Mouse (Mus musculus) midbrain, embryonic 11.5 days (tissue): Measurements from ENCODE around the gene Rps29. TPM values are rescaled to one million over a fixed set of nuclear protein-coding genes. Genes with fewer than 3 reads are reported as not detected.

ENCODE experiments used
- ATAC-seq: fragments of 200-750 bp; cut with Nextera tagmentation; 2 replicates; pipeline ENCODE4 v1.8.0; 2017; ENCODE audit warnings: moderate TSS enrichment, moderate library complexity; ENCODE audit not compliant: low FRiP score
- DNase-seq: peaks from one replicate; pipeline ENCODE4 v3.0.0; 2015; ENCODE audit warnings: low spot score; ENCODE audit errors: missing footprints
- H3K27ac ChIP-seq: fragments of 300-500 bp; sonication (generic); 2 replicates; pipeline ENCODE4 v1.5.1; 2014; ENCODE audit warnings: low read depth, low read length
- H3K27me3 ChIP-seq: fragments of 300-500 bp; sonication (generic); 2 replicates; pipeline ENCODE4 v1.6.1; 2014; ENCODE audit warnings: mild to moderate bottlenecking, low read length, moderate library complexity, mixed read lengths; ENCODE audit not compliant: control insufficient read depth, insufficient read depth
- H3K36me3 ChIP-seq: fragments of 300-500 bp; sonication (generic); 2 replicates; pipeline ENCODE4 v1.6.1; 2014; ENCODE audit warnings: mild to moderate bottlenecking, low read length, moderate library complexity, mixed read lengths; ENCODE audit not compliant: control insufficient read depth, insufficient read depth
- H3K4me1 ChIP-seq: fragments of 300-500 bp; sonication (generic); 2 replicates; pipeline ENCODE4 v1.6.1; 2014; ENCODE audit warnings: low read length; ENCODE audit not compliant: control insufficient read depth, insufficient read depth
- H3K4me2 ChIP-seq: fragments of 300-500 bp; sonication (generic); 2 replicates; pipeline ENCODE4 v1.6.1; 2014; ENCODE audit warnings: mild to moderate bottlenecking, moderate library complexity
- H3K4me3 ChIP-seq: fragments of 300-500 bp; sonication (generic); 2 replicates; pipeline ENCODE4 v1.5.1; 2014; ENCODE audit warnings: low read depth, low read length
- H3K9ac ChIP-seq: fragments of 300-500 bp; sonication (generic); 2 replicates; pipeline ENCODE4 v1.6.1; 2014; ENCODE audit warnings: low read length
- H3K9me3 ChIP-seq: fragments of 300-500 bp; sonication (generic); 2 replicates; pipeline ENCODE4 v1.6.1; 2016; ENCODE audit warnings: low read length; ENCODE audit not compliant: control insufficient read depth
- WGBS: fragments of 180-500 bp; shearing (Covaris S2); extraction: QIAGEN DNeasy Blood & Tissue Kit; methylation state at CpG from one replicate; pipeline ENCODE4 v1.1.7; 2014; 5-methylcytosine and 5-hydroxymethylcytosine counted together
- polyA plus RNA-seq: library from polyadenylated mRNA; unstranded; fragments of >200 nt; fragmentation: Nextera tagmentation; extraction: Ambion mirVana; gene quantifications from 2 replicates; pipeline ENCODE4 v1.2.1, GENCODE M21; 2014

The Rps29 gene
- polyA plus RNA-seq, 1 experiment from 2014 or later, result 1,438 TPM

GRCm38 (mm10) chr12:69150049-69150448 is 8.9 kb downstream of the Rps29 start:
- Histone ChIP-seq H3K9me3 (no peaks in the 10 kb centered on the region), H3K4me1 (no peaks in the 10 kb centered on the region), H3K9ac (no peak overlapping the region), H3K27me3 (no peaks in the 10 kb centered on the region), H3K4me3 (no peak overlapping the region), H3K36me3 (no peaks in the 10 kb centered on the region), H3K4me2 (no peak overlapping the region), H3K27ac (no peak overlapping the region)
- DNase-seq (no peak), ATAC-seq (no peak)
- 85% methylated on average over 13 of the region's 13 CpGs for WGBS

GRCm38 (mm10) chr12:69147166-69147735 is 11.7 kb downstream of the Rps29 start:
- no peak overlapping the region for H3K4me3 ChIP-seq
- no peak for ATAC-seq
- H3K36me3 ChIP-seq, result no peaks in the 10 kb centered on the region
- H3K4me1 ChIP-seq, result no peaks in the 10 kb centered on the region
- no peak overlapping the region for H3K4me2 ChIP-seq
- H3K9ac ChIP-seq, result no peak overlapping the region
- no peaks in the 10 kb centered on the region for H3K27me3 ChIP-seq
- DNase-seq, result no peak
- WGBS, result 94% methylated on average over 5 of the region's 5 CpGs
- H3K27ac ChIP-seq, result no peak overlapping the region
- H3K9me3 ChIP-seq, result no peaks in the 10 kb centered on the region

- Histone ChIP-seq H3K4me2 (no peak overlapping the region), H3K27ac (no peak overlapping the region), H3K4me1 (no peaks in the 10 kb centered on the region), H3K9ac (no peak overlapping the region), H3K36me3 (no peaks in the 10 kb centered on the region), H3K4me3 (no peak overlapping the region), H3K27me3 (no peaks in the 10 kb centered on the region), H3K9me3 (no peaks in the 10 kb centered on the region)
- peak; percentile 60; the same call in 1 of the 2 replicates for ATAC-seq
- DNase-seq, result no peak
- 66% methylated on average over 6 of the region's 6 CpGs for WGBS
These were observed 15.5 kb downstream of the Rps29 start for GRCm38 (mm10) chr12:69143460-69143859.

- Histone ChIP-seq H3K36me3 (no peaks in the 10 kb centered on the region), H3K9me3 (no peaks in the 10 kb centered on the region), H3K4me1 (no peaks in the 10 kb centered on the region), H3K4me2 (no peak overlapping the region), H3K4me3 (no peak overlapping the region), H3K27me3 (no peaks in the 10 kb centered on the region), H3K27ac (no peak overlapping the region), H3K9ac (no peak overlapping the region)
- no peak for DNase-seq
- 87% methylated on average over 7 of the region's 7 CpGs for WGBS
- 0 out of 2 replicates have a peak, but pooled peaks have one; percentile 31 for ATAC-seq
These were observed 19.1 kb downstream of the Rps29 start for GRCm38 (mm10) chr12:69139841-69140240.

GRCm38 (mm10) chr12:69139201-69139600 is 19.8 kb downstream of the Rps29 start:
- DNase-seq (no peak), ATAC-seq (no peak)
- 87% methylated on average over 3 of the region's 3 CpGs for WGBS
- Histone ChIP-seq H3K9ac (no peak overlapping the region), H3K4me3 (no peak overlapping the region), H3K4me2 (no peak overlapping the region), H3K4me1 (no peaks in the 10 kb centered on the region), H3K36me3 (no peaks in the 10 kb centered on the region), H3K27ac (no peak overlapping the region), H3K9me3 (no peaks in the 10 kb centered on the region), H3K27me3 (no peaks in the 10 kb centered on the region)

- no peaks in the 10 kb centered on the region for H3K36me3 ChIP-seq
- no peak overlapping the region for H3K9ac ChIP-seq
- WGBS, result 10% methylated on average over 10 of the region's 10 CpGs
- H3K4me2 ChIP-seq, result no peak overlapping the region
- DNase-seq (peak; percentile 90), ATAC-seq (peak; percentile 67; the same call in 1 of the 2 replicates)
- H3K4me1 ChIP-seq, result no peaks in the 10 kb centered on the region
- no peak overlapping the region for H3K4me3 ChIP-seq
- no peak overlapping the region for H3K27ac ChIP-seq
- no peaks in the 10 kb centered on the region for H3K9me3 ChIP-seq
- no peaks in the 10 kb centered on the region for H3K27me3 ChIP-seq
These were observed 27.0 kb downstream of the Rps29 start for GRCm38 (mm10) chr12:69131981-69132380.

GRCm38 (mm10) chr12:69131267-69131666 is 27.7 kb downstream of the Rps29 start:
- no peak for DNase-seq
- Histone ChIP-seq H3K4me2 (no peak overlapping the region), H3K27ac (no peak overlapping the region), H3K36me3 (no peaks in the 10 kb centered on the region), H3K4me3 (no peak overlapping the region), H3K9ac (no peak overlapping the region), H3K27me3 (no peaks in the 10 kb centered on the region), H3K9me3 (no peaks in the 10 kb centered on the region), H3K4me1 (no peaks in the 10 kb centered on the region)
- WGBS, result 85% methylated on average over 6 of the region's 6 CpGs
- ATAC-seq, result no peak

GRCm38 (mm10) chr12:69130486-69130885 is 28.5 kb downstream of the Rps29 start:
- DNase-seq (no peak), ATAC-seq (no peak)
- Histone ChIP-seq H3K4me3 (no peak overlapping the region), H3K27me3 (no peaks in the 10 kb centered on the region), H3K4me2 (no peak overlapping the region), H3K36me3 (no peaks in the 10 kb centered on the region), H3K4me1 (no peaks in the 10 kb centered on the region), H3K27ac (no peak overlapping the region), H3K9ac (no peak overlapping the region), H3K9me3 (no peaks in the 10 kb centered on the region)
- WGBS, result 74% methylated on average over 12 of the region's 12 CpGs

- Histone ChIP-seq H3K4me1 (no peaks in the 10 kb centered on the region), H3K27me3 (no peaks in the 10 kb centered on the region), H3K36me3 (no peaks in the 10 kb centered on the region), H3K27ac (no peak overlapping the region), H3K9ac (no peak overlapping the region), H3K9me3 (no peaks in the 10 kb centered on the region), H3K4me2 (peak overlapping the region; percentile 11; the same call in 1 of the 2 replicates), H3K4me3 (no peak overlapping the region)
- DNase-seq (no peak), ATAC-seq (no peak)
- 46% methylated on average over 17 of the region's 18 CpGs for WGBS
These were observed 29.2 kb downstream of the Rps29 start for GRCm38 (mm10) chr12:69129634-69130310.
